Mouse (Mus musculus): ENCODE measurements around the gene Smarcb1. TPM values are rescaled to one million over a fixed set of nuclear protein-coding genes. Genes with fewer than 3 reads are reported as not detected.

Smarcb1 gene
- total and polyA plus RNA-seq, 3 experiments = 48.4 to 254 (median 55.7) TPM

DNA sequence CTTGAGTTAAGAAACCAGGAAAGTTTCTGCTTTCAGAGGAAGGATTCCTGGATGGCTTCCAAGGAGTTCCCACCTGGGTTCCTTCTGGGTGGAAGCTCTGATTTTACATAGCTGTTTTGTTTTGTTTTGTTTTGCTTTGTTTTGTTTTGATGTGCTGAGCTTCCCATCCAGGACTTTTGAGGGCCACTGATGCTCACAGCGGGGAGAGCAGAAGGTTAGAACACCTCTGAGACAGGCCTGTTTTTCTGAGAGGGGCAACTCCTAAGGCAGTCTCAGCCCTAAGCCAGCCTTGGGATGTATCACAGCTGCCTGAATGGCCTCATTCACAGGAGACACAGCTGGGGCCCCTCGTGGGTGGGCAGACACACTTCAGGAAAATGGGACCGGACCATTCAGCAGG, 69.7 kb downstream of the Smarcb1 start:
- TF ChIP-seq GATA2 (IDR thresholded peaks at IDR 0.05; ENCODE audit: borderline replicate concordance, low read depth, low read length) = no peak
- DNase-seq (ENCODE audit: low spot score) (no peak), ATAC-seq (ENCODE audit: extremely low read depth, insufficient number of reproducible peaks, low FRiP score, poor library complexity, severe bottlenecking) (no peak)
- peaks cover 18% of the 10 kb centered on the region for H3K36me3 ChIP-seq (replicated peaks)
- H3K9me3 ChIP-seq (replicated peaks) = no peaks in the 10 kb centered on the region
- no peak overlapping the region for H3K4me3 ChIP-seq (ENCODE audit: low read depth, low read length)
- peaks cover 18% of the 10 kb centered on the region for H3K4me1 ChIP-seq (ENCODE audit: insufficient read depth, low read depth, low read length)
- H3K27me3 ChIP-seq (ENCODE audit: insufficient read depth, low read length) = peaks cover 17% of the 10 kb centered on the region

DNA sequence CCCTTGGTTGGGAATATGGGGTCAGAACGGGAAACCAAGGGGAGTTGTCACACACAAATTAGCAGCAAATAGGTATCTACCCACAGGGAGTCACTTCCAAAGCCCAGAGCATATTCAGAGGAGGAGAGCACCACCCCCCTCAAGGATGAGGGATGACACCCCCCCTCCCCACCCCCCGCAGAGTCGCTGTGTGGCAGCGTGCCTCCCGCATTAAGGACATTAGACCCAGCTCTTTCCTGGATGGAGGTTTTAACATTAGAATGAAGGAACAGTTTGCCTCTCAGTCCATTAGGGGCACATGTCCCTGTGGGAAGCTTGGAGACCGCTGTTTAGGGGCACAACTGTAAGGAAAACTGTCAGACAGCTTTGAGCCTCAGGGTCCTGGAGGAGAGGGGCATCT, 70.3 kb downstream of the Smarcb1 start:
- peaks cover 21% of the 10 kb centered on the region for H3K27me3 ChIP-seq (ENCODE audit: insufficient read depth, low read length)
- TF ChIP-seq TAL1 (conservative IDR thresholded peaks at IDR 0.05; ENCODE audit: low read depth, low read length) (no peak), CTCF (IDR thresholded peaks at IDR 0.05; ENCODE audit: low read depth, low read length) (no peak), GATA2 (IDR thresholded peaks at IDR 0.05; ENCODE audit: borderline replicate concordance, low read depth, low read length) (no peak), POLR2AphosphoS5 (IDR thresholded peaks at IDR 0.05; ENCODE audit: insufficient replicate concordance, low read depth, low read length) (no peak), GATA1 (IDR thresholded peaks at IDR 0.05; ENCODE audit: borderline replicate concordance, low read length) (no peak)
- peaks cover 12% of the 10 kb centered on the region for H3K36me3 ChIP-seq (replicated peaks)
- H3K4me3 ChIP-seq (ENCODE audit: low read depth, low read length) = no peak overlapping the region
- DNase-seq (ENCODE audit: low spot score) (no peak), ATAC-seq (ENCODE audit: extremely low read depth, insufficient number of reproducible peaks, low FRiP score, poor library complexity, severe bottlenecking) (no peak)
- no peaks in the 10 kb centered on the region for H3K9me3 ChIP-seq (replicated peaks)
- H3K4me1 ChIP-seq (ENCODE audit: insufficient read depth, low read depth, low read length) = peaks cover 14% of the 10 kb centered on the region

DNA sequence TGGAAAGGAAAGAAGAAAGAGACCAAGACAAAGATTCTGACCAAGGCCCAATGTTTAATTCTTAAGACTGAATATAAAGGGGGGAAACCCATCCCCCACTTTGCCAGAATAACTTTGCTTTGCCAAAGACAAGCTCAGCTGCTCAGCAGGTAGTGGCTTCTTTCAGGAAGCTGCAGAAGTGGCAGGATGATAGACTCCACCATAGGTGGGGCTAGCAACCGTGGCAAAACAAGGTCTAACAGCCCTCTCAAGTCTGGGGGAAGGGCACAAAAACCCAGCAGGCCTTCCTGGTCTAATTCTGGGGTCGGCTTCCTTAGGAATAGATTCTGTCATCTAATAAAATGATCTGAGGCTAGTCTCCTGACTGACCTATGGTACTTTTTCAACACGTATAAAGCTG, 73.0 kb downstream of the Smarcb1 start:
- no peaks in the 10 kb centered on the region for H3K9me3 ChIP-seq (replicated peaks)

More for the DNA sequence above, 73.0 kb downstream of the Smarcb1 start:
- no peaks in the 10 kb centered on the region for H3K36me3 ChIP-seq (replicated peaks)
- H3K4me3 ChIP-seq (ENCODE audit: low read depth, low read length) = no peak overlapping the region
- no peak for TF ChIP-seq GATA2 (IDR thresholded peaks at IDR 0.05; ENCODE audit: borderline replicate concordance, low read depth, low read length)
- no peak for TF ChIP-seq GATA1 (IDR thresholded peaks at IDR 0.05; ENCODE audit: borderline replicate concordance, low read length)
- TF ChIP-seq CTCF (IDR thresholded peaks at IDR 0.05; ENCODE audit: low read depth, low read length) = no peak
- TF ChIP-seq TAL1 (conservative IDR thresholded peaks at IDR 0.05; ENCODE audit: low read depth, low read length) = no peak
- no peak for TF ChIP-seq POLR2AphosphoS5 (IDR thresholded peaks at IDR 0.05; ENCODE audit: insufficient replicate concordance, low read depth, low read length)
- ATAC-seq (ENCODE audit: extremely low read depth, insufficient number of reproducible peaks, low FRiP score, poor library complexity, severe bottlenecking) (no peak), DNase-seq (ENCODE audit: low spot score) (no peak)
- peaks cover 12% of the 10 kb centered on the region; the same call in 1 of the 2 replicates for H3K4me1 ChIP-seq (ENCODE audit: insufficient read depth, low read depth, low read length)
- peaks cover 28% of the 10 kb centered on the region for H3K27me3 ChIP-seq (ENCODE audit: insufficient read depth, low read length)

Other genes starting within 250 kb of the Smarcb1 start
- 96.5 and 108 TPM in 2 replicates for gene Cabin1, start 157.3 kb downstream of the Smarcb1 start, total RNA-seq (2014; fragmentation: Nextera tagmentation)
- gene Cabin1, start 157.3 kb downstream of the Smarcb1 start, total RNA-seq (2017) = 28.9 and 30.5 TPM in 2 replicates
- gene Cabin1, start 157.3 kb downstream of the Smarcb1 start, polyA plus RNA-seq (2012) = 74.0 and 78.7 TPM in 2 replicates
- gene Ddt, start 148.2 kb downstream of the Smarcb1 start, total RNA-seq (2014; fragmentation: Nextera tagmentation) = 10.8 and 11.9 TPM in 2 replicates
- gene Ddt, start 148.2 kb downstream of the Smarcb1 start, total RNA-seq (2017) = 73.2 and 74.6 TPM in 2 replicates
- gene Ddt, start 148.2 kb downstream of the Smarcb1 start, polyA plus RNA-seq (2012) = 74.6 and 108 TPM in 2 replicates
- not detected in 2 replicates for gene Gm20441, start 140.7 kb downstream of the Smarcb1 start, total RNA-seq (2014; fragmentation: Nextera tagmentation)
- not detected in 2 replicates for gene Gm20441, start 140.7 kb downstream of the Smarcb1 start, total RNA-seq (2017)
- not detected in 2 replicates for gene Gm20441, start 140.7 kb downstream of the Smarcb1 start, polyA plus RNA-seq (2012)
- 0.39 TPM in 1 of 2 replicates, not detected in the other for gene Gstt3, start 140.2 kb downstream of the Smarcb1 start, total RNA-seq (2014; fragmentation: Nextera tagmentation)
- gene Gstt3, start 140.2 kb downstream of the Smarcb1 start, total RNA-seq (2017) = 0.49 and 1.1 TPM in 2 replicates
- gene Gstt3, start 140.2 kb downstream of the Smarcb1 start, polyA plus RNA-seq (2012) = 0.18 and 0.24 TPM in 2 replicates
- gene Gstt1, start 123.0 kb downstream of the Smarcb1 start, total RNA-seq (2014; fragmentation: Nextera tagmentation) = not detected in 2 replicates
- gene Gstt1, start 123.0 kb downstream of the Smarcb1 start, total RNA-seq (2017) = 0.22 and 1.9 TPM in 2 replicates
- 0.07 TPM in 1 of 2 replicates, not detected in the other for gene Gstt1, start 123.0 kb downstream of the Smarcb1 start, polyA plus RNA-seq (2012)
- not detected in 2 replicates for gene Gstt4, start 99.1 kb downstream of the Smarcb1 start, total RNA-seq (2014; fragmentation: Nextera tagmentation)
- not detected in 2 replicates for gene Gstt4, start 99.1 kb downstream of the Smarcb1 start, total RNA-seq (2017)
- gene Gstt4, start 99.1 kb downstream of the Smarcb1 start, polyA plus RNA-seq (2012) = not detected in 2 replicates
- gene Gstt2, start 84.2 kb downstream of the Smarcb1 start, total RNA-seq (2014; fragmentation: Nextera tagmentation) = 49.2 and 57.0 TPM in 2 replicates
- gene Gstt2, start 84.2 kb downstream of the Smarcb1 start, total RNA-seq (2017) = 68.9 and 87.8 TPM in 2 replicates
- gene Gstt2, start 84.2 kb downstream of the Smarcb1 start, polyA plus RNA-seq (2012) = 8.7 and 12.2 TPM in 2 replicates
- gene Mif, start 61.4 kb downstream of the Smarcb1 start, total RNA-seq (2014; fragmentation: Nextera tagmentation) = 554 and 596 TPM in 2 replicates
- 1,557 and 1,874 TPM in 2 replicates for gene Mif, start 61.4 kb downstream of the Smarcb1 start, total RNA-seq (2017)
- 5,079 and 5,707 TPM in 2 replicates for gene Mif, start 61.4 kb downstream of the Smarcb1 start, polyA plus RNA-seq (2012)
- gene Derl3, start 28.2 kb downstream of the Smarcb1 start, total RNA-seq (2014; fragmentation: Nextera tagmentation) = not detected in 2 replicates
- gene Derl3, start 28.2 kb downstream of the Smarcb1 start, total RNA-seq (2017) = 0.22 TPM in 1 of 2 replicates, not detected in the other
- not detected in 2 replicates for gene Derl3, start 28.2 kb downstream of the Smarcb1 start, polyA plus RNA-seq (2012)
- 135 and 169 TPM in 2 replicates for gene Chchd10, start 11.5 kb upstream of the Smarcb1 start, total RNA-seq (2014; fragmentation: Nextera tagmentation)
- gene Chchd10, start 11.5 kb upstream of the Smarcb1 start, total RNA-seq (2017) = 96.3 and 127 TPM in 2 replicates
- gene Chchd10, start 11.5 kb upstream of the Smarcb1 start, polyA plus RNA-seq (2012) = 376 and 450 TPM in 2 replicates
- not detected in 2 replicates for gene Mmp11, start 14.9 kb upstream of the Smarcb1 start, total RNA-seq (2014; fragmentation: Nextera tagmentation)
- 0.11 and 0.12 TPM in 2 replicates for gene Mmp11, start 14.9 kb upstream of the Smarcb1 start, total RNA-seq (2017)
- 0.08 TPM in 1 of 2 replicates, not detected in the other for gene Mmp11, start 14.9 kb upstream of the Smarcb1 start, polyA plus RNA-seq (2012)
- gene Gm867, start 19.1 kb upstream of the Smarcb1 start, total RNA-seq (2014; fragmentation: Nextera tagmentation) = 3.0 and 45.1 TPM in 2 replicates
- gene Gm867, start 19.1 kb upstream of the Smarcb1 start, total RNA-seq (2017) = not detected in 2 replicates
- not detected in 2 replicates for gene Gm867, start 19.1 kb upstream of the Smarcb1 start, polyA plus RNA-seq (2012)
- gene Vpreb3, start 21.4 kb upstream of the Smarcb1 start, total RNA-seq (2014; fragmentation: Nextera tagmentation) = not detected in 2 replicates
- gene Vpreb3, start 21.4 kb upstream of the Smarcb1 start, total RNA-seq (2017) = not detected in 2 replicates
- gene Vpreb3, start 21.4 kb upstream of the Smarcb1 start, polyA plus RNA-seq (2012) = not detected in 2 replicates
- not detected in 2 replicates for gene Gm5134, start 32.9 kb upstream of the Smarcb1 start, total RNA-seq (2014; fragmentation: Nextera tagmentation)
- gene Gm5134, start 32.9 kb upstream of the Smarcb1 start, total RNA-seq (2017) = not detected in 2 replicates
- gene Gm5134, start 32.9 kb upstream of the Smarcb1 start, polyA plus RNA-seq (2012) = not detected in 2 replicates
- gene Zfp280b, start 111.0 kb upstream of the Smarcb1 start, total RNA-seq (2014; fragmentation: Nextera tagmentation) = 27.2 and 27.8 TPM in 2 replicates
- gene Zfp280b, start 111.0 kb upstream of the Smarcb1 start, total RNA-seq (2017) = 9.9 and 11.3 TPM in 2 replicates
- gene Zfp280b, start 111.0 kb upstream of the Smarcb1 start, polyA plus RNA-seq (2012) = 5.3 and 7.9 TPM in 2 replicates
- gene Slc5a4b, start 189.3 kb upstream of the Smarcb1 start, total RNA-seq (2014; fragmentation: Nextera tagmentation) = not detected in 2 replicates
- not detected in 2 replicates for gene Slc5a4b, start 189.3 kb upstream of the Smarcb1 start, total RNA-seq (2017)
- gene Slc5a4b, start 189.3 kb upstream of the Smarcb1 start, polyA plus RNA-seq (2012) = not detected in 2 replicates
- gene Slc5a4a, start 225.8 kb upstream of the Smarcb1 start, total RNA-seq (2014; fragmentation: Nextera tagmentation) = not detected in 2 replicates
- not detected in 2 replicates for gene Slc5a4a, start 225.8 kb upstream of the Smarcb1 start, total RNA-seq (2017)
- not detected in 2 replicates for gene Slc5a4a, start 225.8 kb upstream of the Smarcb1 start, polyA plus RNA-seq (2012)